Mouse (Mus musculus) colon, adult 2 months (tissue): ENCODE results near the gene Zfp28. TPM values are rescaled to one million over a fixed set of nuclear protein-coding genes. Genes with fewer than 3 reads are reported as not detected.

Experiments used
- polyA plus RNA-seq: library from polyadenylated mRNA; depleted of rRNA; stranded (reverse); fragments of >200 nt; gene quantifications from 2 replicates; pipeline ENCODE4 v1.2.3, GENCODE M21; 2012; rRNA removed

Gene Zfp28
- polyA plus RNA-seq, result 0.64 and 0.69 TPM in 2 replicates

DNA sequence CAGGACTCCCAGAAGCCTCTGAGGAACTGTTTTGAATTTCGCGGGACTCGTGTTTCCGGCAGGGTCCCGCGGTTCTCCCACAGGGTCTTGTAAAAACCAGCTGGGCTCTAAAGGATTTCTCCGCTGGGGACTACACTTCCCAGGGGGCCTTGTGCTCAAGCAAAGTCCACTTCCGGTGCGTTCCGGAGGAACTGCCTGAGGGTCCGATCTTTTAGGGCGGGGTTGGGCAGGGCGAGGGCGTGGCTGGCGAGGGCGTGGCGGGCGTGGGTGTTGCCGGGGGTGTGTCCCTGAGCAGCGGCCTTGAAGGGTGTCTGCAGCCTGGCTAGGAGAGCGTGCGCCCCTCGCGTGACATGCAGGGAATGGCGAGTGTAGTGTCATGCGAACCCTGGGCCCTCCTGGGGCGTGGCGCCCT lies at the start of gene Zfp28:
TSS of gene Zfp28 (plus strand) at position 252 of the 412 bp plus-strand sequence.

DNA sequence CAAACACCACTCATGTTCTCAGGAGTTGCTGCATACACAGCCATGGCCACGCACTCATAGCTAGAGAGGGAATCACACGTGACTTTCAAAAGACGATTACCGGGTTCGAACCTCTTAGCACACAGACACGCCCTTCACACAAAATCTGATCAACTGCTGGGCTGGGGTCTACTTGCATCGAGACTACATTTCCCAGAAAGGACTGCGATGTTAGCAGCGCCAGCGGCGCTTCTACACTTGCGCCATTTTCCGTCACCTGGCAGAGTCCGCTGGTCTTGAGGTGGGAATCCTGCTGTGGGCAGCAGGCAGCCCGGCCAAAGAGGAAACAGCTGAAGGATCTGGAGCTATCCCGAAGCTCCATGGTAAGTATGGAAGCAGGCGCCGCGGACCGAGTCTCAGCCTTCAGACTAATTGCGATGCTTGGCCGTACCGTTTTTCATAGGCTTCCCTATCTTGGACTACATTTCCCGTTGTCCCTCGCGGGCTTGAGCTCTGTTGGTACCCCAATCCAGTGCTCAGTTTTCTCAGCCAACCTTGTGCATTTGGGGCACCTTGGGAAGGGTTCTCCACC lies 39.5 kb upstream of the Zfp28 start, which contains the start of gene Gm3854:
TSS of gene Gm3854 (plus strand) at position 259 of the 571 bp plus-strand sequence.

GRCm38 (mm10) chr7:6363047-6363488 lies 20.0 kb upstream of the Zfp28 start, which contains the start of gene Zfp78:
Gene Zfp78, plus strand, starts transcription at chr7:6363280.

DNA sequence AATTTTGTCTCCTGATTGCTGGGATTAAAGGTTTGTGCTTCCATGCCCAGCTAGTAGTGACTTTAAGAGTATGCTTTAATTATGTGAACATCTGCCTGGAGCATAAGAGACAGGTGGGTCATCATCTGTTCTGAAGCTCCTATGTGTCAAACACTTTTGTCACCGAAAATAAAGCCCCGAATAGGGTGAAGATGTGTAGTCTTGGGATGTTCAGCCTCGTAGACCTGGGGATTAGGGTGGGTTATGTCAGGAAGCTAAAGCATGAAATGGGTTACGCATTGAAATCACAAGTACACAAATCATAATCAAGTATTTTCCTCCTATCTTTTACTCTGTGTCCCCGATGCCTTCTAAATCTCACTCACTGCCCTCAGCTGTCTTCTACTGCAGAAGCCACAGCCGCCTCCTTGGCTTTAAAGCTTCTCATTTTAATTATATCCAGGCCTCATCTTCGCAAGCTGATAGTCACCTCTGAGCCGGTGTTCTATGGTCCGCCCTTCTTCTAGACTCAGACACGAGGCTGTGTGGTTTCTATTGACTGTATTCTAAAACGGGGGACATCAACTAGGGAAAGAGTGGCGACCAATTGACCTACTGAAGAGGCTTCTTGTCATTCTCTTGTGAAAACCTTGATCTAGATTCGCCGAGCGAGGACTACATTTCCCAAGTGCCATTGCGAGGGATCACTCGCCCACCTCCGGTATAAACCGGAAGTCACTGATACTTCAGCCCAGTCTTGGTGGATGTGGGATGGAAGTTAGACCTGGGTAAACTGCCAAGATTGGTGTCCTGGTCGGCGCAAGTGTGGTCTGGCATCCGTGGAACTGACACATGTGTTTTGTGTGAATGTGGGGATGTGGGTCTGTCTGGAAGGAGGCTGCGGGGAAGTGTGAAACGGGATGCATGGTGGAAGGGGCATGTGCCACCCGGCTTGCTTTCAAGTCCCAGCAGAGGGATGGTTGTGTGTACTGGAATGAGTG lies 15.2 kb downstream of the Zfp28 start, which contains the start of gene Smim17:
TSS of gene Smim17 (plus strand) at position 720 of the 980 bp plus-strand sequence.

DNA sequence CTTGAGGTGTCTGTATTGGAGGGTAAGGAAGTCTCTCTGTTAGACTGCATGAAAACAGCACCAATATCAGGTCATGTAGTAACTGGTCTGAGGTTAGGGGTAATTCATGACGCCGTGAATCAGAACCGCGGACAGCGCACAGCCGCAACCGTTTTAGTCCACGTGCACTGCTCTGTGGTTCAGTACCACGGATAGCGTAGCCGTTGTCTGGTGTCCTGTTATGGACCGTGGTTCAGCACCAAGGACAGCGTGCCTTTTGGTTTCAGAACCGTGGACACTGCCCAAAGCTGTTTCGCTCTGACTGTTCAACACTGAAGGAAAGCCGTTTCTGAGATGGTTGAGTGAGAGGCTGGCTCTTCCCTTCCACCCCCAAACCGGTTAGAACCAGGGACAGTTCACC lies 26.9 kb downstream of the Zfp28 start, which contains the start of gene Gm20715:
TSS of gene Gm20715 (plus strand) at position 235 of the 400 bp plus-strand sequence.

DNA sequence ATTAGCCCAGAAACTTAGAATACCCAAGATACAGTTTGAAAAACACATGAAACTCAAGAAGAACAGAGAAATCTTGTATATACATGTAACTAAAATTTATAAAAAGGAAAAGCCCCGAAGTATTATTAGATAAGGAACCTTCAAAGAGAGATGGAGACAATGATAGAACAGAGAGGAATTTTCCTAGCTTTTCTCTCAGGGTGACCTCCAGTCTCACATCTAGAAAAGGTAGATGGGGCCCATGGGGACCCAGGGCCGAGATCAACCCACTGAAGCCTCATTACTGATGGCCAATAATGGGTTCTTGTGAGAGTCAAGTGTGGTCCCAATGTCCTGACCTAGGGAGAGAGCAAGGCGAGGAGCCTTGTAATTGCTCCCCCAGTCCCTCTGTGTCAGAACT lies 55.3 kb downstream of the Zfp28 start, which contains the start of gene Olfr1344:
TSS of gene Olfr1344 (plus strand) at position 301 of the 400 bp plus-strand sequence.

Other genes with a start within 250 kb of the Zfp28 start
- gene Zfp787, start 227.3 kb upstream of the Zfp28 start, polyA plus RNA-seq, result 78.0 and 78.7 TPM in 2 replicates
- 44.4 and 57.7 TPM in 2 replicates for gene Zfp444, start 211.1 kb upstream of the Zfp28 start, polyA plus RNA-seq
- not detected in 2 replicates for gene Galp, start 186.2 kb upstream of the Zfp28 start, polyA plus RNA-seq
- not detected in 2 replicates for gene Zscan5b, start 161.0 kb upstream of the Zfp28 start, polyA plus RNA-seq
- not detected in 2 replicates for gene Epp13, start 130.6 kb upstream of the Zfp28 start, polyA plus RNA-seq
- 0.24 and 0.28 TPM in 2 replicates for gene Zfp667, start 96.7 kb upstream of the Zfp28 start, polyA plus RNA-seq
- 0.03 and 0.54 TPM in 2 replicates for gene Zfp583, start 52.0 kb upstream of the Zfp28 start, polyA plus RNA-seq
- 0.03 TPM in 1 of 2 replicates, not detected in the other for gene Gm3854, start 39.5 kb upstream of the Zfp28 start, polyA plus RNA-seq
- gene Zfp78, start 20.0 kb upstream of the Zfp28 start, polyA plus RNA-seq, result 0.07 and 0.22 TPM in 2 replicates
- gene Smim17, start 15.4 kb downstream of the Zfp28 start, polyA plus RNA-seq, result not detected in 2 replicates
- gene Gm20715, start 27.0 kb downstream of the Zfp28 start, polyA plus RNA-seq, result not detected in 2 replicates
- not detected in 2 replicates for gene Olfr1344, start 55.4 kb downstream of the Zfp28 start, polyA plus RNA-seq
- not detected in 2 replicates for gene Olfr1336, start 72.9 kb downstream of the Zfp28 start, polyA plus RNA-seq
- not detected in 2 replicates for gene Olfr1346, start 83.8 kb downstream of the Zfp28 start, polyA plus RNA-seq
- gene Olfr5, start 103.6 kb downstream of the Zfp28 start, polyA plus RNA-seq, result not detected in 2 replicates
- not detected in 2 replicates for gene Olfr1347, start 116.5 kb downstream of the Zfp28 start, polyA plus RNA-seq
- gene Olfr1348, start 125.5 kb downstream of the Zfp28 start, polyA plus RNA-seq, result not detected in 2 replicates
- gene Olfr1349, start 139.7 kb downstream of the Zfp28 start, polyA plus RNA-seq, result not detected in 2 replicates
- gene Olfr1350, start 181.5 kb downstream of the Zfp28 start, polyA plus RNA-seq, result not detected in 2 replicates